Mouse (Mus musculus) kidney, adult 2 months (tissue): ENCODE results near the gene Creb5. TPM values are rescaled to one million over a fixed set of nuclear protein-coding genes. Genes with fewer than 3 reads are reported as not detected.

ENCODE experiments used
- DNase-seq: peaks from one replicate; pipeline ENCODE4 v3.0.0; 2021
- H3K27ac ChIP-seq: fragments of 200-500 bp; 2 replicates; pipeline ENCODE4 v1.5.1; 2012; ENCODE audit warnings: low read depth, low read length, control low read depth, inconsistent platforms; ENCODE audit not compliant: insufficient read depth
- H3K27me3 ChIP-seq: fragments of 200-500 bp; replicated peaks from 2 replicates; pipeline ENCODE4 v1.6.1; 2012; ENCODE audit warnings: mild to moderate bottlenecking, moderate library complexity, low read length, inconsistent platforms; ENCODE audit not compliant: control insufficient read depth, insufficient read depth
- H3K36me3 ChIP-seq: fragments of 200-500 bp; 2 replicates; pipeline ENCODE4 v1.6.1; 2012; ENCODE audit warnings: mild to moderate bottlenecking, moderate library complexity, low read length, inconsistent platforms; ENCODE audit not compliant: control insufficient read depth, insufficient read depth
- H3K4me1 ChIP-seq: fragments of 200-500 bp; 2 replicates; pipeline ENCODE4 v1.6.1; 2011; ENCODE audit warnings: low read length; ENCODE audit not compliant: control insufficient read depth, insufficient read depth
- H3K4me3 ChIP-seq: fragments of 200-500 bp; 2 replicates; pipeline ENCODE4 v1.5.1; 2011; ENCODE audit warnings: mild to moderate bottlenecking, low read depth, low read length, control low read depth; ENCODE audit not compliant: insufficient read depth
- CTCF ChIP-seq: fragments of 200-500 bp; conservative IDR thresholded peaks from 2 replicates; pipeline ENCODE4 v1.5.1; 2011; ENCODE audit warnings: low read depth, mild to moderate bottlenecking, control low read depth, low read length, moderate library complexity, mixed read lengths; ENCODE audit not compliant: insufficient read depth, insufficient read length
- POLR2A ChIP-seq: fragments of 200-500 bp; IDR thresholded peaks from one replicate; pipeline ENCODE4 v1.6.1; 2011; ENCODE audit warnings: low read depth, low read length, control low read depth
- WGBS: fragments of 180-500 bp; shearing (Covaris S2); methylation state at CpG from one replicate; pipeline ENCODE4 v1.1.7; 2018; 5-methylcytosine and 5-hydroxymethylcytosine counted together
- polyA plus RNA-seq: library from polyadenylated mRNA; depleted of rRNA; stranded (reverse); fragments of >200 nt; gene quantifications from 2 replicates; pipeline ENCODE4 v1.2.3, GENCODE M21; 2012

Creb5 gene
- polyA plus RNA-seq, 1 experiment = 0.67 TPM

GRCm38 (mm10) chr6:53611451-53611945 is 324.4 kb downstream of the Creb5 start:
- Histone ChIP-seq H3K27me3 (no peaks in the 10 kb centered on the region), H3K4me1 (no peaks in the 10 kb centered on the region), H3K27ac (no peak overlapping the region), H3K36me3 (no peaks in the 10 kb centered on the region), H3K4me3 (no peak overlapping the region)
- TF ChIP-seq CTCF (no peak), POLR2A (no peak)
- DNase-seq = no peak
- 88% methylated on average over 5 of the region's 5 CpGs for WGBS

- Histone ChIP-seq H3K27ac (no peak overlapping the region), H3K4me3 (no peak overlapping the region), H3K4me1 (no peaks in the 10 kb centered on the region), H3K27me3 (no peaks in the 10 kb centered on the region), H3K36me3 (no peaks in the 10 kb centered on the region)
- DNase-seq = no peak
- WGBS = 42% methylated on average over 6 of the region's 6 CpGs
- TF ChIP-seq CTCF (no peak), POLR2A (no peak)
Measured at GRCm38 (mm10) chr6:53612681-53613080, 325.6 kb downstream of the Creb5 start.

GRCm38 (mm10) chr6:53615440-53616211 is 328.6 kb downstream of the Creb5 start:
- Histone ChIP-seq H3K4me3 (no peak overlapping the region), H3K27me3 (no peaks in the 10 kb centered on the region; the same call in 1 of the 2 replicates), H3K4me1 (no peaks in the 10 kb centered on the region), H3K36me3 (no peaks in the 10 kb centered on the region), H3K27ac (no peak overlapping the region)
- 47% methylated on average over 9 of the region's 9 CpGs for WGBS
- DNase-seq = no peak
- TF ChIP-seq POLR2A (no peak), CTCF (no peak)

- 70% methylated on average over 8 of the region's 8 CpGs for WGBS
- DNase-seq = no peak
- Histone ChIP-seq H3K27me3 (no peaks in the 10 kb centered on the region; the same call in 1 of the 2 replicates), H3K27ac (no peak overlapping the region), H3K4me3 (no peak overlapping the region), H3K4me1 (no peaks in the 10 kb centered on the region), H3K36me3 (no peaks in the 10 kb centered on the region)
- TF ChIP-seq CTCF (no peak), POLR2A (no peak)
Measured at GRCm38 (mm10) chr6:53618164-53618563, 331.1 kb downstream of the Creb5 start.

GRCm38 (mm10) chr6:53619676-53620075 is 332.6 kb downstream of the Creb5 start:
- 82% methylated on average over 1 of the region's 1 CpGs for WGBS
- H3K27ac ChIP-seq = no peak overlapping the region
- H3K4me3 ChIP-seq = no peak overlapping the region
- no peaks in the 10 kb centered on the region; the same call in 1 of the 2 replicates for H3K27me3 ChIP-seq
- no peaks in the 10 kb centered on the region for H3K36me3 ChIP-seq
- DNase-seq = no peak
- no peaks in the 10 kb centered on the region for H3K4me1 ChIP-seq
- no peak for TF ChIP-seq POLR2A
- no peak for TF ChIP-seq CTCF

GRCm38 (mm10) chr6:53621295-53621694 is 334.2 kb downstream of the Creb5 start:
- no peak for TF ChIP-seq CTCF
- no peak for TF ChIP-seq POLR2A
- 63% methylated on average over 5 of the region's 5 CpGs for WGBS
- no peak overlapping the region for H3K4me3 ChIP-seq
- H3K4me1 ChIP-seq = no peaks in the 10 kb centered on the region
- no peak for DNase-seq
- H3K36me3 ChIP-seq = no peaks in the 10 kb centered on the region
- H3K27ac ChIP-seq = no peak overlapping the region
- H3K27me3 ChIP-seq = no peaks in the 10 kb centered on the region; the same call in 1 of the 2 replicates

- no peak for DNase-seq
- WGBS = 66% methylated on average over 15 of the region's 15 CpGs
- TF ChIP-seq CTCF = no peak
- no peaks in the 10 kb centered on the region for H3K4me1 ChIP-seq
- no peak overlapping the region for H3K4me3 ChIP-seq
- no peaks in the 10 kb centered on the region; the same call in 1 of the 2 replicates for H3K27me3 ChIP-seq
- no peak overlapping the region for H3K27ac ChIP-seq
- no peaks in the 10 kb centered on the region for H3K36me3 ChIP-seq
Measured at GRCm38 (mm10) chr6:53624455-53625276, 337.6 kb downstream of the Creb5 start.
